Mouse (Mus musculus) CD4-positive, CD25-positive, alpha-beta regulatory T cell, adult 2 months (primary cell): ENCODE data around the gene Lpp.

Source experiments
- DNase-seq: peaks from one replicate; pipeline ENCODE4 v3.0.0-alpha.2; 2012; ENCODE audit warnings: low read depth, low spot score

Lpp gene

GRCm38 (mm10) chr16:24545366-24545765 is 152.1 kb downstream of the Lpp start:
- no peak for DNase-seq

GRCm38 (mm10) chr16:24558458-24558857 is 165.2 kb downstream of the Lpp start:
- DNase-seq = no peak

DNA sequence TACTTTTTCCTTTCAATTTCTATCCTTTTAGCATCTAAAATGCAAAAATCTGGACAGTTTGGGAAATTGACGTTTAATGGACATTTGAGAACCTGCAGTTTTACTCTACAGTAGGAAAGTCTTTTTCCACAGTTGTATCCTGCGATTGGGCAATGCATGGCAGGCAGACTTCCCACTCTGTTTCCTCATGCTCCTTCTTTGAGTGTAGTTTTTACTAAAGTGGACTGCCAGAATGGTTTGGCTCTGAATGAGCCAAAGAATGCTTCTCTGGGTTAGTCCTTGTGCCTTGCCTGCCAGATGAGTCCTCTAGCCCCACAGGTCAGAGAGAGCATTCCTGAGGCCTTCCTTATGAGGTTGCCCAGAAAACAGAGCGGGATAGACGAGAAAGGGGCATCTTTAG is 166.5 kb downstream of the Lpp start:
- DNase-seq = no peak

- DNase-seq = no peak
Observed at GRCm38 (mm10) chr16:24560998-24561397, 167.7 kb downstream of the Lpp start.

- no peak for DNase-seq
Observed at GRCm38 (mm10) chr16:24561602-24562001, 168.3 kb downstream of the Lpp start.

GRCm38 (mm10) chr16:24565311-24565710 is 172.0 kb downstream of the Lpp start:
- no peak for DNase-seq

DNA sequence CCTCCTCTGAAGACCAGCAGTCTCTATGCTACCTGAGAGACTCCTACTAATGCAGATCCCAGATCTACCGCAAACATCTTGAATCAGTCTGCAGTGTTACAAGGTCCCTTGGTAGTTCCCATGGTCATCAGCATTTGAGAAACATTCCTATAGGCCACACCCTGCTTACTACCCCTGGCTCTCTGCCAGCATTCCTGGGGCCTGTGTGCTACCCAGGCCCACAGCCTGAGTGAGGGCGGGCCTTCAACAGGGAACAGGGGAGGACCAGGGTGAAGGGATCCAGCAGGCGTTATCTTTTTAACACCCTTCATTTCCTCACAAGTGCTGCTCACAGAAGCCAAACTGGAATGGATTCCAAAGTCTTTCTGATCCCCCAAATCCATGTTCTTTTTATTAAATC is 173.0 kb downstream of the Lpp start:
- DNase-seq = no peak

- DNase-seq = no peak
Observed at GRCm38 (mm10) chr16:24567562-24567961, 174.3 kb downstream of the Lpp start.

- no peak for DNase-seq
Observed at GRCm38 (mm10) chr16:24568061-24568460, 174.8 kb downstream of the Lpp start.

GRCm38 (mm10) chr16:24569681-24570080 is 176.4 kb downstream of the Lpp start:
- no peak for DNase-seq

GRCm38 (mm10) chr16:24576999-24577398 is 183.7 kb downstream of the Lpp start:
- no peak for DNase-seq

DNA sequence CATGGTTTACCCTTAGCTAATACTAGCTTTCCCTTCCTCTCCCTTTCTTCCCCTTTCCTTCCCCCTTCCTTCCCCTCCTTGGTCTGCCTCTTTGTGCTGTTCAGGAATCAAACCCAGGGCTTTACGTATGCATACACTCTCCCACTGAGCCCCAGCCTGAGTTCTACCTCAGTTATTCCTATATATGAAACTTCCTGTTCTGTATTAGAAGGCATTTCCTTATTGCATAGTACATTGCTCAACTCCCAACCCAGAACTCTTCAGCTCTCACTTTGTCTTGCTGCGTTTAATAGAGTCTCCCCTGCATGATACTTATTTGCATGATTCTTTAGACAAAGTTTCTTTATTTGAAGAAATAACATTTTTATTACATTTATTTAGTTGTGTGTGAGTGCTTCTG is 184.5 kb downstream of the Lpp start:
- no peak for DNase-seq

- DNase-seq = no peak
Observed at GRCm38 (mm10) chr16:24582847-24583246, 189.5 kb downstream of the Lpp start.

- DNase-seq = peak; percentile 33
Observed at GRCm38 (mm10) chr16:24593535-24593934, 200.2 kb downstream of the Lpp start.

DNA sequence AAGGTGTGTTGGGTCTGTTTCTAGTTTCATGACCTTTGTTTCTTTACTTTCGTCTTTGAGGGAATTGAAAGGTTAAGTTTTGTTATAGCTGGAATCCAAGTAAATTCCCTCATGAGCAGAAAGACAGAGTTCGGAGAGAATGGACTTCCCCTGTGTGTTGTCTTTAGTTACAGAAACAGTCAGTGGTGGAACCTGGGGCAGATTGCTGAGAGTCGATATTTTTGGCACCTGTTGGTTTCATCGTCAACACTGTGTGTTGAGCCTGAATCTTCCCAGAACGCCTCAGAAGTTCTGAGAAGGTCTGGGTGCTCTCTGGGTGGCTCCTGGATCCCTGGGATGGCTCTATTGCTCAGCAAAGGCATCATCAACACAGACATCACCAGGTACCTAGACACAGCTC is 201.2 kb downstream of the Lpp start:
- no peak for DNase-seq

DNA sequence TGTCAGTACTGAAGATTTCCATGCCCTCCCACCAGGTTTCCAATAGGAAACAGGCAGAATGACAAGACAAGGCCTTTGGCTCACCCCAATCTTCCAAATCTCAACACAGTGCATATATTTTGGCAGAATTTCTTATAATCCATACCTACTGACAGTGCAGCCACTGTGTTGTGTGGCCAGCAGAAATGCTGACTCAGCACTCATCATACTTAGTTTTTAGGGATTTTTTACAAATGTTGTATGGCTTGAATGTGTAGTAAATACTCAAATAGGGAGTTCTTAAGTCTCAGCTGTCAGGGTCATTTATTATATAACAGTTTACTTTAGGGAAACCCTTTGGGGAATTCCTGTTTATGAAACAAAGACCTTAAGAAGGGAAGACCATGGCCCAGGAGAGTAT is 202.2 kb downstream of the Lpp start:
- DNase-seq = no peak

DNA sequence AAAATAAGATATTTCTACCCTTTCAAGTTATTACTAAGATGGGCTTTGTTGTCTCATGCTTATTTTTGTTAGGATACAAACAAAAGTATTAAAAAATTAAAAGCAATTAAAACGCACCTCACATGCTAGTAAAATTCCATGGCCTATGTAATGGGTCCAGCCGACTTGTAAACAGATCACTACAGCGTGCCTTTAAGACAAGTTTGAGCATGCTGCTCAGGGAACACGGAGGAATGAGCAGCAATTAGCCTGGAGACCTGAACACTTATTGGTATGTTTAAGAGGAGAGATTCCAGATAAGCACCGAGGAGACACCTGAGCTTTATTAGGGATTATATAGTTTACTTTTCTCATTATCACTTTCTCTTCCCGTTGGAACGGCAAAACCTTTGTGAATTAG is 205.3 kb downstream of the Lpp start:
- no peak for DNase-seq

GRCm38 (mm10) chr16:24599766-24600165 is 206.5 kb downstream of the Lpp start:
- no peak for DNase-seq

DNA sequence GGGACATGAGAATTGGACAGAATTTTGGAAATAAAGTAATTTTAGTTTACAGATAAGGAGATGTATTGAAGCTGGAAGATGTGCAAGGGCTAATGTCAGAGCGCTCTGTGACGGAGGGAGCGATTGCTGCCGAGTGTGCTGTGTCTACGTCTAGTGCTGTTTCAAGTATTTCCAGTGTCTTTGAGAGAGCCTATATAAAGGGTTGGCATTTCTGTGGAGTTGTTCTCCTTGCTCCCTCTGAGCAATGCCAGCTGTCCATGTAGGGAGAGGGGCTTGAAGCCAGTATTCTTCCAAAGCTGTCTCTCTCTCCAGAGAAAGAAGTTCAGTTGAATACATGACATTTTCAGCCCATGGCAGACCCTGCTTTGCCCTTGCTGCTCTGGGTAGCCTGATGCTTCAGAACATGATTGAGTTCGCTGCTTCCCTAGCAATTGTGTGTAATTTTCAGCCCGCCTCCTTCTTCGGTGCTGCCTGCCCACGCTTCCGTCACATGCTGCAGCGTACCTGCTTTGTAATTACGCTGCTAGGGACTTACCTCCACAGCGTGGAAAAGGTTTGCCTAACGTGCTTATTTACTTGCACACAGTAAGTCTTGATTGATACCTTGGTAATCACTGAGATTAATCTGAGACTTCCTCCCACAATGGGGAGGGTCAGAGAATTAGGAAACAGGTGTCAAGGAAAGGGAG is 207.1 kb downstream of the Lpp start:
- peak; percentile 51 for DNase-seq

GRCm38 (mm10) chr16:24603342-24603741 is 210.0 kb downstream of the Lpp start:
- DNase-seq = no peak

DNA sequence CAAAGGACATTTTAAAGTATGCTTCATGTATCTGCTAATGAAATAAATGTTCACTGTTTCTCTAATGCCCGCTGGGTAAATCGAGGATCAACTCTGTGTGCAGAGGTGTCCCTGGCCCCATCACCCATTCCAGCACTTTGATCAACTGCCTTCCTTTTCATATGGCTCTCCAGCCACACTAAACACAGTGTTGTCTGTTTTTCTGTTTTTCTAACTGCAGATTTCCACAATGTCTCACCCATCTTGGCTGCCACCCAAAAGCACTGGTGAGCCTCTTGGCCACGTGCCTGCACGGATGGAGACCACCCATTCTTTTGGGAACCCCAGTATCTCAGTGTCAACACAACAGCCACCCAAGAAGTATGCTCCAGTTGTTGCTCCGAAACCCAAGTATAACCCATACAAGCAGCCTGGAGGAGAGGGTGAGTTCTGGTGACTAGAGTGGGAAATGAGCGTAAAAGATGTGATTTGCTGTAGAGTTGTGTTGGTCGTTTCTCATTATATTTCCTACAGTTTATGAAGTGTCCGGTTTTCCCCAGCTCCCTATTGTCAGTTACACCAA is 214.7 kb downstream of the Lpp start:
- no peak for DNase-seq

DNA sequence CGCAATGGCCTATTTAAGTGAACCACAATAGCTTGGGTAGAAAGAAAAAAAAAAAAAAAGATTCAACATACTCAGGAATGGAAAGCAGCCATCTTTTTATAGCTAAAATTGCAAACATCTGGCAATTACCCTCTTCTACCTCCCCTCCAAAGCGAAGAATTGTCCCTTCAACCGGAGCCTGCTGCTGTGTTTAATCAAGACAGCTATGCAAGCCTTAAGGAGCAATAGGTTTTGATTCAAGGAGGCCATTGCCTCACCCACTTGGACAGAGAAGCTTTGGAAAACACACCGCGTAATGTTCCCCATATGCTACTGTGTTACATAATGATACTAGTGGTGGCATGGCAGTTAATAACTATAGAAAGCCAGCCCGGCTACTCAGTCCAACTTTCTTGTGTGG is 226.2 kb downstream of the Lpp start:
- DNase-seq = no peak

DNA sequence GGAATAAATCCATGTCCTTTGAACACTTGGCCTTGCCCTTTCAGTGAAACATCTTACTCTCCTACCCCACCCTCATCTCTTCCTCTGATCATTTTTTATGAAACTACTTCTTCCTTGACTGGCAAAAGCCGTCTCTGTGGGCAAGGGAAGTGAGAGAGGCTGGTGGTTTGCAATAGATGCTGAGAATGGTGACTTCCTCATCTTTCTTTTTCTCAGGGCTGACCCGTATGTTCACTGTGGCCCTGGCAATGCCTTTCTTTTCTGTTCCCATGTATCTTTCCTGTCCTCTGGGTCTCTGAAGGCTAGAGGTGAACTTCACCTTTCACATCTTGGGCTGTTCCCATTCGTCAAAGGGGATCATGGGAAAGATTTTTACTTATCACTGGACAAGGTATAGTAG is 226.7 kb downstream of the Lpp start:
- no peak for DNase-seq
